Comparison of ENCODE assay signal across 8 mouse cellular contexts in the genomic region with DNA sequence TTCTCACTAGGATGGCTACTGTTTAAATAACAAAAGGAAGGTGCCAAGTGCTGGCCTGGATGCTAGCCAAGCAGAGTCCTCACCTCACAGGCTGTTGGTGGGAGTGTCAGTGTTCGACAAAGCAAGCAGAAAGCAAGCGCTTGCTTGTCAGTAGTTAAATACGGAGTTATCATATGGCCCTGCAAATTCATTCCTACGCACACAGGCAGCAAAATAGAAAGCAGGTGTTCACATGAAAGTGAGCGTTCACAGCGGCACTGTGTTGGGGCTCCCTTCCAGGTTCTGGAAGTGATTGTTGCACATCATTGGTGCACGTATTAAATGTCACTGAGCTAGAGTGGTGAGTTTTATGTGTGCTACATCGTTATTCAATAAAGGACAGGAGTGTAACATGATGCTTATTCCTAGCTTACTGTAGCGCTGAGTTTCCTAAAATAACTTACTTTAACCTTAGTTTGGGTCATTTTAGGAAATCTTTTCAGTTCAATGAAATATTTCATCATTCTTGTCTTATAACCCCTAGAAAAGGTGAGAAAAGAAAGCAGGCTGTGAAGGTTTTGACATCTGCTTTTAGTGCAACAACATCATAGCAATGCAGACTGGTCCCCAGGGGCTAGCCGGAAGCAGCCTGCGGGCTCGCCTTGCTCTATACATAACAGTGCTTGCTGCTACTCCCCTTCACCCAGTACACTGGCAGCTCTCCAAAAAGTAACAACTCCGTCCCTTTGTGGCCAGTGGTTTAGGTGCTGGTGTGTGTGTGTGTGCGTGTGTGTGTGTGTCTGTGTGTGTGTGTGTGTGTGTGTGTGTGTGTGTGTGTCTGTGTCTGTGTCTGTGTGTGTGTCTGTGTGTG. TPM values are rescaled to one million over a fixed set of nuclear protein-coding genes. Genes with fewer than 3 reads are reported as not detected.
DNase-seq lines count a peak whose midpoint lies in the region; ATAC-seq and TF ChIP-seq lines count a peak whose summit lies in the region.

No protein-coding gene starts in this region.

- TF ChIP-seq POLR2A in CH12.LX (IDR thresholded peaks at IDR 0.05; ENCODE audit: low read depth, low read length): no peak

- H3K27me3 ChIP-seq in hindbrain, embryonic 11.5 days (ENCODE audit: control insufficient read depth, insufficient read depth, low read length): no peaks in the 10 kb centered on the region
- no peaks in the 10 kb centered on the region for H3K27me3 ChIP-seq in hindbrain, embryonic 10.5 days (ENCODE audit: insufficient read depth, poor library complexity, severe bottlenecking)
- H3K27me3 ChIP-seq in CH12.LX (replicated peaks): no peaks in the 10 kb centered on the region
- H3K27me3 ChIP-seq in hindbrain, postnatal 0 days (ENCODE audit: insufficient read depth, low read length): no peaks in the 10 kb centered on the region

- H3K9ac ChIP-seq in hindbrain, embryonic 11.5 days (ENCODE audit: low read depth, low read length): no peak overlapping the region
- no peak overlapping the region for H3K9ac ChIP-seq in CH12.LX (ENCODE audit: insufficient read depth, low read depth)
- H3K9ac ChIP-seq in hindbrain, postnatal 0 days (replicated peaks; ENCODE audit: low read length): no peak overlapping the region

- no peak for TF ChIP-seq RAD21 in CH12.LX (IDR thresholded peaks at IDR 0.05; ENCODE audit: low read depth, low read length)

- ATAC-seq in hindbrain, embryonic 11.5 days (ENCODE audit: low FRiP score): no peak
- no peak for ATAC-seq in hindbrain, postnatal 0 days

- TF ChIP-seq EP300 in CH12.LX (IDR thresholded peaks at IDR 0.05; ENCODE audit: low read length): peak; percentile 42; the same call in 1 of the 2 replicates

- H3K4me3 ChIP-seq in hindbrain, embryonic 11.5 days (ENCODE audit: low read depth, low read length): no peak overlapping the region
- no peak overlapping the region for H3K4me3 ChIP-seq in hindbrain, embryonic 10.5 days
- peak overlapping the region in 1 of 3 experiments; percentile 35 for H3K4me3 ChIP-seq in CH12.LX (replicated peaks in 1 of 3; ENCODE audit: low read depth in 2 of 3, low read length in 2 of 3, poor library complexity in 1 of 3)
- H3K4me3 ChIP-seq in hindbrain, postnatal 0 days (ENCODE audit: low read length): no peak overlapping the region

- dilution Hi-C loops in CH12.LX (cut with MboI; ENCODE audit: extremely low pct_ligation_motif_present, extremely low pct_unique_long_range_greater_than_20kb, low sequenced_read_pairs): no loop called here

- no peaks in the 10 kb centered on the region for H3K9me3 ChIP-seq in hindbrain, embryonic 11.5 days (ENCODE audit: control insufficient read depth, low read length)
- no peaks in the 10 kb centered on the region for H3K9me3 ChIP-seq in hindbrain, embryonic 10.5 days
- H3K9me3 ChIP-seq in CH12.LX (replicated peaks; ENCODE audit: low read length): no peaks in the 10 kb centered on the region
- no peaks in the 10 kb centered on the region for H3K9me3 ChIP-seq in hindbrain, postnatal 0 days (ENCODE audit: low read length)

- H3K79me2 ChIP-seq in CH12.LX (replicated peaks; ENCODE audit: control insufficient read depth, extremely low read depth, insufficient read depth, poor library complexity, severe bottlenecking): peaks cover 7% of the 10 kb centered on the region; the same call in 1 of the 2 replicates

- no peak overlapping the region for H3K27ac ChIP-seq in hindbrain, embryonic 11.5 days (ENCODE audit: low read depth, low read length)
- no peak overlapping the region for H3K27ac ChIP-seq in hindbrain, embryonic 10.5 days
- 0 out of 2 replicates have a peak overlapping the region, but pooled peaks have one; percentile 1 for H3K27ac ChIP-seq in CH12.LX (ENCODE audit: insufficient read depth, low read depth)
- H3K27ac ChIP-seq in hindbrain, postnatal 0 days: no peak overlapping the region

- in situ Hi-C loops in CH12.LX (cut with MboI; ENCODE audit: low pct_ligation_motif_present, low pct_unique_long_range_greater_than_20kb, low sequenced_read_pairs): no loop called here

- no peaks in the 10 kb centered on the region for H3K36me3 ChIP-seq in hindbrain, embryonic 11.5 days (ENCODE audit: control insufficient read depth, insufficient read depth, low read length)
- H3K36me3 ChIP-seq in hindbrain, embryonic 10.5 days: peaks cover 29% of the 10 kb centered on the region
- H3K36me3 ChIP-seq in CH12.LX (replicated peaks in 1 of 2; ENCODE audit: control insufficient read depth in 1 of 2, insufficient read depth in 1 of 2, low read length in 1 of 2): peaks cover 0 to 32% of the 10 kb centered on the region in 2 experiments
- H3K36me3 ChIP-seq in hindbrain, postnatal 0 days (ENCODE audit: insufficient read depth, low read length): no peaks in the 10 kb centered on the region

- TF ChIP-seq CTCF in CH12.LX (conservative IDR thresholded peaks at IDR 0.05 in 1 of 2, IDR thresholded peaks at IDR 0.05 in 1 of 2; ENCODE audit: low read depth in 2 of 2, low read length in 2 of 2): no peak
- TF ChIP-seq CTCF in hindbrain, postnatal 0 days (IDR thresholded peaks at IDR 0.05; ENCODE audit: low read depth): no peak

- no peaks in the 10 kb centered on the region for H3K4me1 ChIP-seq in hindbrain, embryonic 11.5 days (replicated peaks; ENCODE audit: control insufficient read depth, insufficient read depth, low read length)
- peaks cover 24% of the 10 kb centered on the region for H3K4me1 ChIP-seq in hindbrain, embryonic 10.5 days (replicated peaks)
- H3K4me1 ChIP-seq in CH12.LX (ENCODE audit: control insufficient read depth in 1 of 2, insufficient read depth in 2 of 2): peaks cover 11 to 22% of the 10 kb centered on the region in 2 experiments
- 0 out of 2 replicates have a peak, but pooled peaks cover 6% of the 10 kb centered on the region for H3K4me1 ChIP-seq in hindbrain, postnatal 0 days (ENCODE audit: insufficient read depth, low read length)

- DNase-seq in hindbrain, embryonic 11.5 days (ENCODE audit: low spot score): peak; percentile 37
- no peak for DNase-seq in hindbrain, embryonic 10.5 days (ENCODE audit: low spot score)
- DNase-seq in CH12.LX (ENCODE audit: extremely low read depth): peak; percentile 64
- peak; percentile 82 for DNase-seq in cerebellum, postnatal 10 days
- DNase-seq in hindbrain, postnatal 0 days (ENCODE audit: low spot score): peak; percentile 46
- peak; percentile 45 for DNase-seq in lung, postnatal 36 days
- DNase-seq in retina, postnatal 1 day: no peak
- DNase-seq in gastrocnemius, postnatal 10 days: no peak

- H3K4me2 ChIP-seq in hindbrain, embryonic 11.5 days (replicated peaks; ENCODE audit: low read depth, low read length): no peak overlapping the region
- no peak overlapping the region for H3K4me2 ChIP-seq in CH12.LX (ENCODE audit: insufficient read depth, low read depth, poor library complexity, severe bottlenecking)
- H3K4me2 ChIP-seq in hindbrain, postnatal 0 days (ENCODE audit: low read depth, low read length): no peak overlapping the region

- 60% methylated on average over 14 of the region's 14 CpGs for WGBS in hindbrain, embryonic 11.5 days
- 66% methylated on average over 14 of the region's 14 CpGs for WGBS in hindbrain, embryonic 10.5 days
- 51% methylated on average over 14 of the region's 14 CpGs for WGBS in hindbrain, postnatal 0 days

TF ChIP-seq in CH12.LX, 34 proteins besides CTCF, POLR2A, EP300 and RAD21:
- TF ChIP-seq MYC (IDR thresholded peaks at IDR 0.05; ENCODE audit: low read depth, low read length): no peak
- TF ChIP-seq NELFE (IDR thresholded peaks at IDR 0.05; ENCODE audit: low read depth, low read length): no peak
- 0 out of 2 replicates have a peak, but pooled peaks have one; percentile 12 for TF ChIP-seq IRF4 (IDR thresholded peaks at IDR 0.05; ENCODE audit: low read depth, low read length)
- TF ChIP-seq ETS1 (conservative IDR thresholded peaks at IDR 0.05; ENCODE audit: low read depth, low read length): no peak
- TF ChIP-seq PAX5 (IDR thresholded peaks at IDR 0.05; ENCODE audit: low read length): no peak
- TF ChIP-seq ELF1 (IDR thresholded peaks at IDR 0.05; ENCODE audit: low read depth, low read length): peak; percentile 35; the same call in 1 of the 2 replicates
- TF ChIP-seq USF1 (IDR thresholded peaks at IDR 0.05; ENCODE audit: low read depth, low read length): no peak
- 0 out of 2 replicates have a peak, but pooled peaks have one; percentile 49 for TF ChIP-seq MEF2A (IDR thresholded peaks at IDR 0.05; ENCODE audit: borderline replicate concordance, low read depth, low read length)
- TF ChIP-seq CHD2 (IDR thresholded peaks at IDR 0.05; ENCODE audit: low read length): no peak
- 0 out of 2 replicates have a peak, but pooled peaks have one; percentile 10 for TF ChIP-seq TCF12 (IDR thresholded peaks at IDR 0.05; ENCODE audit: low read depth, low read length)

RNA-seq across cellular contexts. Expression of a gene that starts 17.2 kb away (rescaled TPM):
- 61.1 and 61.7 TPM in 2 replicates for polyA plus RNA-seq in hindbrain, embryonic 11.5 days (2014; fragmentation: Nextera tagmentation; extraction: Ambion mirVana)
- polyA plus RNA-seq in hindbrain, embryonic 10.5 days (2016; fragmentation: Nextera tagmentation; extraction: Ambion mirVana): 50.7 and 55.5 TPM in 2 replicates
- total RNA-seq in CH12.LX (2012; rRNA removed) (33.2 and 46.3 TPM in 2 replicates), CH12.LX (2014; rRNA removed) (32.5 and 35.9 TPM in 2 replicates)
- 54.5 and 68.6 TPM in 2 replicates for polyA plus RNA-seq in CH12.LX (2012; ENCODE audit: insufficient read length, low read depth)
- 65.1 and 69.5 TPM in 2 replicates for total RNA-seq in hindbrain, postnatal 0 days (2014; rRNA removed)
- polyA plus RNA-seq in hindbrain, postnatal 0 days (2015; fragmentation: Nextera tagmentation; extraction: Ambion mirVana): 33.6 and 34.8 TPM in 2 replicates
- 10 to 100 TPM; 60.2 to 81.2 TPM for total RNA-seq in gastrocnemius, postnatal 10 days (2021)

RNA-seq across cellular contexts. Expression of a gene that starts 17.6 kb away (rescaled TPM):
- polyA plus RNA-seq in hindbrain, embryonic 11.5 days (2014; fragmentation: Nextera tagmentation; extraction: Ambion mirVana): 75.6 and 93.4 TPM in 2 replicates
- polyA plus RNA-seq in hindbrain, embryonic 10.5 days (2016; fragmentation: Nextera tagmentation; extraction: Ambion mirVana): 65.1 and 71.6 TPM in 2 replicates
- 75.7 and 115 TPM in 2 replicates for total RNA-seq in CH12.LX (2012; rRNA removed)
- total RNA-seq in CH12.LX (2014; rRNA removed): 111 and 125 TPM in 2 replicates
- 105 and 126 TPM in 2 replicates for polyA plus RNA-seq in CH12.LX (2012; ENCODE audit: insufficient read length, low read depth)
- total RNA-seq in hindbrain, postnatal 0 days (2014; rRNA removed): 28.4 and 67.3 TPM in 2 replicates
- 88.0 and 101 TPM in 2 replicates for polyA plus RNA-seq in hindbrain, postnatal 0 days (2015; fragmentation: Nextera tagmentation; extraction: Ambion mirVana)
- total RNA-seq in gastrocnemius, postnatal 10 days (2021): 10 to 100 TPM; 15.1 to 19.4 TPM

RNA-seq across cellular contexts. Expression of a gene that starts 57.8 kb away (rescaled TPM):
- 33.4 and 38.5 TPM in 2 replicates for polyA plus RNA-seq in hindbrain, embryonic 11.5 days (2014; fragmentation: Nextera tagmentation; extraction: Ambion mirVana)
- polyA plus RNA-seq in hindbrain, embryonic 10.5 days (2016; fragmentation: Nextera tagmentation; extraction: Ambion mirVana): 32.9 and 34.6 TPM in 2 replicates
- total RNA-seq in CH12.LX (2012; rRNA removed): 62.5 and 63.2 TPM in 2 replicates
- total RNA-seq in CH12.LX (2014; rRNA removed): 63.9 and 71.5 TPM in 2 replicates
- polyA plus RNA-seq in CH12.LX (2012; ENCODE audit: insufficient read length, low read depth): 47.6 and 51.9 TPM in 2 replicates
- 20.4 and 24.2 TPM in 2 replicates for total RNA-seq in hindbrain, postnatal 0 days (2014; rRNA removed)
- 15.3 and 15.7 TPM in 2 replicates for polyA plus RNA-seq in hindbrain, postnatal 0 days (2015; fragmentation: Nextera tagmentation; extraction: Ambion mirVana)
- 1 to 10 TPM; 2.4 to 3.8 TPM for total RNA-seq in gastrocnemius, postnatal 10 days (2021)

Comparison
In these comparisons a context has a peak if more than half of its experiments do, and no peak if none do; other contexts are left out.
1. DNase-seq: peak in hindbrain, embryonic 11.5 days (single experiment), CH12.LX (single experiment), cerebellum, postnatal 10 days (2 of 2), hindbrain, postnatal 0 days (single experiment) and lung, postnatal 36 days (single experiment); none in hindbrain, embryonic 10.5 days (single experiment), retina, postnatal 1 day (single experiment) and gastrocnemius, postnatal 10 days (single experiment).